Mouse (Mus musculus): ENCODE measurements around the gene Exoc3l2.

GRCm38 (mm10) chr7:19509786-19510185, 46.7 kb downstream of the Exoc3l2 start:
- TF ChIP-seq CTCF (conservative IDR thresholded peaks at IDR 0.05; ENCODE audit: low read length) (no peak), POU5F1 (IDR thresholded peaks at IDR 0.05; ENCODE audit: borderline replicate concordance, low read length) (no peak), NANOG (IDR thresholded peaks at IDR 0.05; ENCODE audit: borderline replicate concordance, low read length) (no peak)

Data from E14TG2a.4 (cell line).